Mouse (Mus musculus) kidney, embryonic 14.5 days (tissue): Measurements from ENCODE around the gene Nkiras1. TPM values are rescaled to one million over a fixed set of nuclear protein-coding genes. Genes with fewer than 3 reads are reported as not detected.
"Not testable (repeated sequence)": the region's sequence is repeated elsewhere in the genome, so short reads cannot be mapped to it uniquely, and the experiment has no call there.

Source experiments
- ATAC-seq: fragments of 200-750 bp; cut with Nextera tagmentation; 2 replicates; pipeline ENCODE4 v1.8.0; 2017; ENCODE audit warnings: moderate number of reproducible peaks, mild to moderate bottlenecking, moderate TSS enrichment, moderate library complexity; ENCODE audit not compliant: low FRiP score, low TSS enrichment
- H3K27ac ChIP-seq: fragments of 300-500 bp; sonication (generic); 2 replicates; pipeline ENCODE4 v1.5.1; 2014; ENCODE audit warnings: low read depth, mild to moderate bottlenecking, low read length, moderate library complexity, mixed read lengths
- H3K27me3 ChIP-seq: fragments of 300-500 bp; sonication (generic); 2 replicates; pipeline ENCODE4 v1.6.1; 2014; ENCODE audit warnings: mild to moderate bottlenecking, low read length; ENCODE audit not compliant: control insufficient read depth, insufficient read depth
- H3K36me3 ChIP-seq: fragments of 300-500 bp; sonication (generic); 2 replicates; pipeline ENCODE4 v1.6.1; 2014; ENCODE audit warnings: low read length, mixed read lengths; ENCODE audit not compliant: control insufficient read depth, insufficient read depth
- H3K4me1 ChIP-seq: fragments of 300-500 bp; sonication (generic); 2 replicates; pipeline ENCODE4 v1.6.1; 2014; ENCODE audit warnings: low read length, mixed read lengths; ENCODE audit not compliant: control insufficient read depth, insufficient read depth
- H3K4me2 ChIP-seq: fragments of 300-500 bp; sonication (generic); replicated peaks from 2 replicates; pipeline ENCODE4 v1.6.1; 2014; ENCODE audit warnings: low read depth, mild to moderate bottlenecking, low read length
- H3K4me3 ChIP-seq: fragments of 300-500 bp; sonication (generic); 2 replicates; pipeline ENCODE4 v1.5.1; 2014; ENCODE audit warnings: mild to moderate bottlenecking, low read length
- H3K9ac ChIP-seq: fragments of 300-500 bp; sonication (generic); 2 replicates; pipeline ENCODE4 v1.6.1; 2014; ENCODE audit warnings: low read depth, mild to moderate bottlenecking, low read length, moderate library complexity
- H3K9me3 ChIP-seq: fragments of 300-500 bp; sonication (generic); 2 replicates; pipeline ENCODE4 v1.6.1; 2016; ENCODE audit warnings: low read length; ENCODE audit not compliant: control insufficient read depth
- WGBS: fragments of 180-500 bp; shearing (Covaris S2); extraction: QIAGEN DNeasy Blood & Tissue Kit; methylation state at CpG from one replicate; pipeline ENCODE4 v1.1.7; 2014; 5-methylcytosine and 5-hydroxymethylcytosine counted together
- polyA plus RNA-seq: library from polyadenylated mRNA; unstranded; fragments of >200 nt; fragmentation: Nextera tagmentation; extraction: Ambion mirVana; gene quantifications from 2 replicates; pipeline ENCODE4 v1.2.1, GENCODE M21; 2014

Gene Nkiras1
- polyA plus RNA-seq, 1 experiment from 2014 or later, result 12.8 TPM

- Histone ChIP-seq H3K9me3 (no peaks in the 10 kb centered on the region; the same call in 1 of the 2 replicates), H3K27ac (no peak overlapping the region), H3K27me3 (no peaks in the 10 kb centered on the region), H3K4me2 (no peak overlapping the region), H3K9ac (no peak overlapping the region), H3K36me3 (peaks cover 20% of the 10 kb centered on the region), H3K4me1 (no peaks in the 10 kb centered on the region), H3K4me3 (no peak overlapping the region)
- 64% methylated on average over 4 of the region's 4 CpGs for WGBS
- no peak for ATAC-seq
Observed at GRCm38 (mm10) chr14:18263427-18263826, 7.5 kb upstream of the Nkiras1 start.

- H3K27me3 ChIP-seq, H3K9me3 ChIP-seq, H3K4me1 ChIP-seq, ATAC-seq: not testable (repeated sequence)
- Histone ChIP-seq H3K36me3 (peaks cover 27% of the 10 kb centered on the region), H3K4me2 (peak overlapping the region; percentile 66), H3K9ac (peak overlapping the region; percentile 99), H3K27ac (peak overlapping the region; percentile 83), H3K4me3 (peak overlapping the region; percentile 94)
- under 1% methylated on average over 18 of the region's 24 CpGs for WGBS
Observed at GRCm38 (mm10) chr14:18269947-18270528, 898 bp upstream of the Nkiras1 start.

- peaks cover 24% of the 10 kb centered on the region for H3K36me3 ChIP-seq
- peak overlapping the region; percentile 54 for H3K4me2 ChIP-seq
- peak overlapping the region; percentile 65; the same call in 1 of the 2 replicates for H3K27ac ChIP-seq
- WGBS, result 7% methylated on average over 7 of the region's 7 CpGs
- H3K9ac ChIP-seq, result peak overlapping the region; percentile 60; the same call in 1 of the 2 replicates
- no peaks in the 10 kb centered on the region for H3K27me3 ChIP-seq
- H3K4me1 ChIP-seq, result peaks cover 3% of the 10 kb centered on the region; the same call in 1 of the 2 replicates
- H3K4me3 ChIP-seq, result peak overlapping the region; percentile 94
- ATAC-seq, result no peak
- no peaks in the 10 kb centered on the region for H3K9me3 ChIP-seq
Observed at GRCm38 (mm10) chr14:18271666-18272065, 730 bp downstream of the Nkiras1 start.

- H3K4me3 ChIP-seq, result no peak overlapping the region
- H3K4me2 ChIP-seq, result no peak overlapping the region
- no peaks in the 10 kb centered on the region for H3K27me3 ChIP-seq
- H3K4me1 ChIP-seq, result peaks cover 3% of the 10 kb centered on the region; the same call in 1 of the 2 replicates
- no peaks in the 10 kb centered on the region for H3K9me3 ChIP-seq
- H3K27ac ChIP-seq, result no peak overlapping the region
- peaks cover 14% of the 10 kb centered on the region for H3K36me3 ChIP-seq
- no peak overlapping the region for H3K9ac ChIP-seq
- 81% methylated on average over 1 of the region's 1 CpGs for WGBS
- no peak for ATAC-seq
Observed at GRCm38 (mm10) chr14:18274526-18274925, 3.6 kb downstream of the Nkiras1 start.

- 98% methylated on average over 5 of the region's 5 CpGs for WGBS
- Histone ChIP-seq H3K4me3 (no peak overlapping the region), H3K36me3 (peaks cover 28% of the 10 kb centered on the region), H3K4me1 (no peaks in the 10 kb centered on the region), H3K27ac (no peak overlapping the region), H3K9ac (no peak overlapping the region), H3K9me3 (no peaks in the 10 kb centered on the region), H3K27me3 (no peaks in the 10 kb centered on the region), H3K4me2 (no peak overlapping the region)
- no peak for ATAC-seq
Observed at GRCm38 (mm10) chr14:18280375-18280774, 9.4 kb downstream of the Nkiras1 start.

GRCm38 (mm10) chr14:18284581-18284980 is 13.6 kb downstream of the Nkiras1 start:
- H3K27me3 ChIP-seq, result no peaks in the 10 kb centered on the region
- no peak overlapping the region for H3K9ac ChIP-seq
- H3K36me3 ChIP-seq, result peaks cover 17% of the 10 kb centered on the region; the same call in 1 of the 2 replicates
- no peak overlapping the region for H3K27ac ChIP-seq
- no peak overlapping the region for H3K4me2 ChIP-seq
- 84% methylated on average over 2 of the region's 2 CpGs for WGBS
- H3K4me1 ChIP-seq, result no peaks in the 10 kb centered on the region
- H3K4me3 ChIP-seq, result no peak overlapping the region
- no peaks in the 10 kb centered on the region for H3K9me3 ChIP-seq
- ATAC-seq, result no peak

GRCm38 (mm10) chr14:18285476-18285875 is 14.5 kb downstream of the Nkiras1 start:
- WGBS, result 86% methylated on average over 3 of the region's 3 CpGs
- ATAC-seq, result no peak

GRCm38 (mm10) chr14:18286441-18286840 is 15.5 kb downstream of the Nkiras1 start:
- Histone ChIP-seq H3K36me3 (peaks cover 9% of the 10 kb centered on the region; the same call in 1 of the 2 replicates), H3K4me3 (no peak overlapping the region), H3K9ac (no peak overlapping the region), H3K4me2 (no peak overlapping the region), H3K27ac (no peak overlapping the region), H3K9me3 (no peaks in the 10 kb centered on the region), H3K4me1 (no peaks in the 10 kb centered on the region), H3K27me3 (no peaks in the 10 kb centered on the region)
- whole genome bisulfite sequencing, result 84% methylated on average over 2 of the region's 2 CpGs
- no peak for ATAC-seq

More at GRCm38 (mm10) chr14:18285476-18285875, 14.5 kb downstream of the Nkiras1 start:
- no peak overlapping the region for H3K9ac ChIP-seq
- H3K36me3 ChIP-seq, result peaks cover 10% of the 10 kb centered on the region; the same call in 1 of the 2 replicates
- H3K4me1 ChIP-seq, result no peaks in the 10 kb centered on the region
- no peak overlapping the region for H3K27ac ChIP-seq
- no peaks in the 10 kb centered on the region for H3K27me3 ChIP-seq
- H3K4me3 ChIP-seq, result no peak overlapping the region
- no peaks in the 10 kb centered on the region for H3K9me3 ChIP-seq
- no peak overlapping the region for H3K4me2 ChIP-seq

GRCm38 (mm10) chr14:18287391-18287790 is 16.5 kb downstream of the Nkiras1 start:
- no peaks in the 10 kb centered on the region for H3K27me3 ChIP-seq
- H3K9ac ChIP-seq, result no peak overlapping the region
- H3K4me1 ChIP-seq, result no peaks in the 10 kb centered on the region
- ATAC-seq, result no peak
- WGBS, result 79% methylated on average over 2 of the region's 2 CpGs
- H3K9me3 ChIP-seq, result no peaks in the 10 kb centered on the region
- H3K4me3 ChIP-seq, result no peak overlapping the region
- H3K36me3 ChIP-seq, result peaks cover 2% of the 10 kb centered on the region; the same call in 1 of the 2 replicates
- H3K27ac ChIP-seq, result no peak overlapping the region
- H3K4me2 ChIP-seq, result no peak overlapping the region
